Mouse (Mus musculus) heart, embryonic 10.5 days (tissue): ENCODE results near the gene Pdia5. TPM values are rescaled to one million over a fixed set of nuclear protein-coding genes. Genes with fewer than 3 reads are reported as not detected.

Source experiments
- DNase-seq: peaks from one replicate; pipeline ENCODE4 v3.0.0-alpha.2; 2017; ENCODE audit warnings: low spot score
- H3K27ac ChIP-seq: fragments of 300-500 bp; sonication (generic); 2 replicates; pipeline ENCODE4 v1.5.1; 2016; ENCODE audit warnings: mild to moderate bottlenecking
- H3K27me3 ChIP-seq: fragments of 300-500 bp; sonication (generic); 2 replicates; pipeline ENCODE4 v1.6.1; 2016; ENCODE audit warnings: mild to moderate bottlenecking; ENCODE audit not compliant: poor library complexity, insufficient read depth, severe bottlenecking
- H3K36me3 ChIP-seq: fragments of 300-500 bp; sonication (generic); 2 replicates; pipeline ENCODE4 v1.6.1; 2016; ENCODE audit warnings: mild to moderate bottlenecking, moderate library complexity
- H3K4me1 ChIP-seq: fragments of 300-500 bp; sonication (generic); 2 replicates; pipeline ENCODE4 v1.6.1; 2016; ENCODE audit warnings: mild to moderate bottlenecking
- H3K4me3 ChIP-seq: fragments of 300-500 bp; sonication (generic); 2 replicates; pipeline ENCODE4 v1.5.1; 2016; ENCODE audit warnings: mild to moderate bottlenecking, moderate library complexity
- H3K9me3 ChIP-seq: fragments of 300-500 bp; sonication (generic); 2 replicates; pipeline ENCODE4 v1.6.1; 2016; ENCODE audit warnings: mild to moderate bottlenecking, moderate library complexity
- WGBS: fragments of 180-500 bp; shearing (Covaris S2); methylation state at CpG from one replicate; pipeline ENCODE4 v1.1.7; 2016; 5-methylcytosine and 5-hydroxymethylcytosine counted together
- polyA plus RNA-seq: library from polyadenylated mRNA; unstranded; fragments of >200 nt; fragmentation: Nextera tagmentation; extraction: Ambion mirVana; gene quantifications from 2 replicates; pipeline ENCODE4 v1.2.1, GENCODE M21; 2016

Pdia5 gene
- polyA plus RNA-seq, 1 experiment from 2014 or later: 49.0 TPM

- 70% methylated on average over 11 of the region's 11 CpGs for WGBS
These were observed 11.8 kb upstream of the Pdia5 start for GRCm38 (mm10) chr16:35502456-35502855.

GRCm38 (mm10) chr16:35501106-35501760 is 10.6 kb upstream of the Pdia5 start:
- 0 out of 2 replicates have a peak, but pooled peaks cover 2% of the 10 kb centered on the region for H3K9me3 ChIP-seq
- H3K36me3 ChIP-seq: no peaks in the 10 kb centered on the region
- no peaks in the 10 kb centered on the region for H3K27me3 ChIP-seq
- WGBS: 64% methylated on average over 4 of the region's 4 CpGs
- no peak overlapping the region for H3K4me3 ChIP-seq
- no peaks in the 10 kb centered on the region for H3K4me1 ChIP-seq
- no peak overlapping the region for H3K27ac ChIP-seq
- DNase-seq: no peak

More at GRCm38 (mm10) chr16:35502456-35502855, 11.8 kb upstream of the Pdia5 start:
- DNase-seq: no peak
- no peak overlapping the region for H3K4me3 ChIP-seq
- 0 out of 2 replicates have a peak, but pooled peaks cover 2% of the 10 kb centered on the region for H3K9me3 ChIP-seq
- H3K4me1 ChIP-seq: no peaks in the 10 kb centered on the region
- no peak overlapping the region for H3K27ac ChIP-seq
- no peaks in the 10 kb centered on the region for H3K27me3 ChIP-seq
- H3K36me3 ChIP-seq: no peaks in the 10 kb centered on the region

- Histone ChIP-seq H3K27ac (no peak overlapping the region), H3K36me3 (no peaks in the 10 kb centered on the region), H3K9me3 (0 out of 2 replicates have a peak, but pooled peaks cover 2% of the 10 kb centered on the region), H3K4me1 (no peaks in the 10 kb centered on the region), H3K27me3 (no peaks in the 10 kb centered on the region), H3K4me3 (no peak overlapping the region)
- no peak for DNase-seq
- 92% methylated on average over 3 of the region's 3 CpGs for WGBS
These were observed 9.7 kb upstream of the Pdia5 start for GRCm38 (mm10) chr16:35500342-35500741.

- H3K4me3 ChIP-seq: peak overlapping the region; percentile 88
- no peak for DNase-seq
- no peaks in the 10 kb centered on the region for H3K27me3 ChIP-seq
- no peaks in the 10 kb centered on the region for H3K36me3 ChIP-seq
- H3K4me1 ChIP-seq: peaks cover 38% of the 10 kb centered on the region
- no peaks in the 10 kb centered on the region for H3K9me3 ChIP-seq
- 7% methylated on average over 10 of the region's 10 CpGs for whole genome bisulfite sequencing
- H3K27ac ChIP-seq: peak overlapping the region; percentile 92; the same call in 1 of the 2 replicates
These were observed 880 bp downstream of the Pdia5 start for GRCm38 (mm10) chr16:35489793-35490192.

- peaks cover 41% of the 10 kb centered on the region for H3K4me1 ChIP-seq
- no peak for DNase-seq
- peak overlapping the region; percentile 92; the same call in 1 of the 2 replicates for H3K27ac ChIP-seq
- peak overlapping the region; percentile 88 for H3K4me3 ChIP-seq
- H3K36me3 ChIP-seq: no peaks in the 10 kb centered on the region
- WGBS: 51% methylated on average over 10 of the region's 10 CpGs
- H3K27me3 ChIP-seq: no peaks in the 10 kb centered on the region
- H3K9me3 ChIP-seq: no peaks in the 10 kb centered on the region
These were observed 1.5 kb downstream of the Pdia5 start for GRCm38 (mm10) chr16:35489066-35489718.

GRCm38 (mm10) chr16:35487776-35488175 is 2.9 kb downstream of the Pdia5 start:
- no peaks in the 10 kb centered on the region for H3K36me3 ChIP-seq
- H3K9me3 ChIP-seq: no peaks in the 10 kb centered on the region
- H3K27me3 ChIP-seq: no peaks in the 10 kb centered on the region
- H3K4me3 ChIP-seq: no peak overlapping the region
- DNase-seq: no peak
- peaks cover 41% of the 10 kb centered on the region for H3K4me1 ChIP-seq
- WGBS: 90% methylated on average over 4 of the region's 4 CpGs
- no peak overlapping the region for H3K27ac ChIP-seq

- 60% methylated on average over 4 of the region's 4 CpGs for WGBS
- H3K4me1 ChIP-seq: peaks cover 41% of the 10 kb centered on the region
- DNase-seq: no peak
These were observed 3.6 kb downstream of the Pdia5 start for GRCm38 (mm10) chr16:35487056-35487455.

GRCm38 (mm10) chr16:35485711-35486110 is 5.0 kb downstream of the Pdia5 start:
- Histone ChIP-seq H3K27ac (no peak overlapping the region), H3K27me3 (no peaks in the 10 kb centered on the region), H3K36me3 (peaks cover 9% of the 10 kb centered on the region; the same call in 1 of the 2 replicates), H3K4me1 (peaks cover 37% of the 10 kb centered on the region), H3K9me3 (no peaks in the 10 kb centered on the region), H3K4me3 (no peak overlapping the region)
- WGBS: 72% methylated on average over 9 of the region's 9 CpGs
- no peak for DNase-seq

More at GRCm38 (mm10) chr16:35487056-35487455, 3.6 kb downstream of the Pdia5 start:
- Histone ChIP-seq H3K27me3 (no peaks in the 10 kb centered on the region), H3K36me3 (peaks cover 2% of the 10 kb centered on the region; the same call in 1 of the 2 replicates), H3K4me3 (no peak overlapping the region), H3K27ac (no peak overlapping the region), H3K9me3 (no peaks in the 10 kb centered on the region)

- Histone ChIP-seq H3K27ac (no peak overlapping the region), H3K36me3 (peaks cover 9% of the 10 kb centered on the region; the same call in 1 of the 2 replicates), H3K4me1 (peaks cover 30% of the 10 kb centered on the region), H3K9me3 (no peaks in the 10 kb centered on the region), H3K4me3 (no peak overlapping the region), H3K27me3 (no peaks in the 10 kb centered on the region)
- DNase-seq: no peak
- 81% methylated on average over 8 of the region's 8 CpGs for WGBS
These were observed 6.0 kb downstream of the Pdia5 start for GRCm38 (mm10) chr16:35484526-35485233.

- WGBS: 78% methylated on average over 4 of the region's 4 CpGs
- DNase-seq: no peak
- Histone ChIP-seq H3K36me3 (peaks cover 9% of the 10 kb centered on the region; the same call in 1 of the 2 replicates), H3K27me3 (no peaks in the 10 kb centered on the region), H3K9me3 (no peaks in the 10 kb centered on the region), H3K27ac (no peak overlapping the region), H3K4me3 (no peak overlapping the region), H3K4me1 (peaks cover 25% of the 10 kb centered on the region)
These were observed 6.6 kb downstream of the Pdia5 start for GRCm38 (mm10) chr16:35484105-35484504.

- Histone ChIP-seq H3K4me3 (no peak overlapping the region), H3K36me3 (peaks cover 12% of the 10 kb centered on the region; the same call in 1 of the 2 replicates), H3K4me1 (no peaks in the 10 kb centered on the region), H3K9me3 (no peaks in the 10 kb centered on the region), H3K27me3 (no peaks in the 10 kb centered on the region), H3K27ac (no peak overlapping the region)
- no peak for DNase-seq
- 79% methylated on average over 6 of the region's 6 CpGs for WGBS
These were observed 11.4 kb downstream of the Pdia5 start for GRCm38 (mm10) chr16:35479301-35479700.

- H3K9me3 ChIP-seq: no peaks in the 10 kb centered on the region
- DNase-seq: no peak
- WGBS: 65% methylated on average over 1 of the region's 1 CpGs
- H3K4me1 ChIP-seq: no peaks in the 10 kb centered on the region
- H3K36me3 ChIP-seq: peaks cover 12% of the 10 kb centered on the region; the same call in 1 of the 2 replicates
- no peak overlapping the region for H3K4me3 ChIP-seq
- no peaks in the 10 kb centered on the region for H3K27me3 ChIP-seq
- H3K27ac ChIP-seq: no peak overlapping the region
These were observed 13.4 kb downstream of the Pdia5 start for GRCm38 (mm10) chr16:35477273-35477672.
